Mouse (Mus musculus) embryonic facial prominence, embryonic 15.5 days (tissue): ENCODE results near the gene Gm20388. TPM values are rescaled to one million over a fixed set of nuclear protein-coding genes. Genes with fewer than 3 reads are reported as not detected.

ENCODE experiments used
- ATAC-seq: fragments of 200-750 bp; cut with Nextera tagmentation; 2 replicates; pipeline ENCODE4 v1.8.0; 2017; ENCODE audit warnings: low read depth, moderate TSS enrichment; ENCODE audit not compliant: insufficient number of reproducible peaks, low FRiP score, low TSS enrichment
- H3K27ac ChIP-seq: fragments of 300-500 bp; sonication (generic); replicated peaks from 2 replicates; pipeline ENCODE4 v1.5.1; 2015; ENCODE audit warnings: mild to moderate bottlenecking, inconsistent platforms
- H3K27me3 ChIP-seq: fragments of 300-500 bp; sonication (generic); 2 replicates; pipeline ENCODE4 v1.6.1; 2015; ENCODE audit warnings: inconsistent platforms
- H3K36me3 ChIP-seq: fragments of 300-500 bp; sonication (generic); 2 replicates; pipeline ENCODE4 v1.6.1; 2015; ENCODE audit warnings: mild to moderate bottlenecking, inconsistent platforms
- H3K4me1 ChIP-seq: fragments of 300-500 bp; sonication (generic); 2 replicates; pipeline ENCODE4 v1.6.1; 2015; ENCODE audit warnings: inconsistent platforms
- H3K4me2 ChIP-seq: fragments of 300-500 bp; sonication (generic); replicated peaks from 2 replicates; pipeline ENCODE4 v1.6.1; 2015; ENCODE audit warnings: mild to moderate bottlenecking, inconsistent platforms
- H3K4me3 ChIP-seq: fragments of 300-500 bp; sonication (generic); replicated peaks from 2 replicates; pipeline ENCODE4 v1.5.1; 2015; ENCODE audit warnings: mild to moderate bottlenecking, inconsistent platforms
- H3K9ac ChIP-seq: fragments of 300-500 bp; sonication (generic); 2 replicates; pipeline ENCODE4 v1.6.1; 2015; ENCODE audit warnings: inconsistent platforms
- H3K9me3 ChIP-seq: fragments of 300-500 bp; sonication (generic); replicated peaks from 2 replicates; pipeline ENCODE4 v1.6.1; 2016; ENCODE audit warnings: inconsistent platforms
- WGBS: fragments of 180-500 bp; shearing (Covaris S2); methylation state at CpG from one replicate; pipeline ENCODE4 v1.1.7; 2015; 5-methylcytosine and 5-hydroxymethylcytosine counted together
- polyA plus RNA-seq: library from polyadenylated mRNA; unstranded; fragments of >200 nt; fragmentation: Nextera tagmentation; extraction: Ambion mirVana; gene quantifications from 2 replicates; pipeline ENCODE4 v1.2.1, GENCODE M21; 2015

Gene Gm20388
- polyA plus RNA-seq, 1 experiment from 2014 or later, result 8.0 TPM

GRCm38 (mm10) chr8:122436586-122437125 lies 2526.0 kb downstream of the Gm20388 start:
- no peak overlapping the region for H3K4me3 ChIP-seq
- peaks cover 12% of the 10 kb centered on the region for H3K4me1 ChIP-seq
- no peak overlapping the region for H3K9ac ChIP-seq
- no peaks in the 10 kb centered on the region for H3K9me3 ChIP-seq
- ATAC-seq, result no peak
- 86% methylated on average over 20 of the region's 20 CpGs for WGBS
- no peak overlapping the region for H3K4me2 ChIP-seq
- H3K27ac ChIP-seq, result no peak overlapping the region
- peaks cover 51% of the 10 kb centered on the region for H3K36me3 ChIP-seq
- no peaks in the 10 kb centered on the region for H3K27me3 ChIP-seq

- Histone ChIP-seq H3K9me3 (no peaks in the 10 kb centered on the region), H3K27ac (no peak overlapping the region), H3K4me3 (no peak overlapping the region), H3K36me3 (peaks cover 51% of the 10 kb centered on the region), H3K27me3 (no peaks in the 10 kb centered on the region), H3K4me2 (no peak overlapping the region), H3K9ac (no peak overlapping the region), H3K4me1 (peaks cover 14% of the 10 kb centered on the region)
- 87% methylated on average over 13 of the region's 13 CpGs for WGBS
- no peak for ATAC-seq
Observed at GRCm38 (mm10) chr8:122437708-122438331, 2527.2 kb downstream of the Gm20388 start.

GRCm38 (mm10) chr8:122439336-122439735 lies 2528.7 kb downstream of the Gm20388 start:
- WGBS, result 93% methylated on average over 16 of the region's 16 CpGs
- H3K27ac ChIP-seq, result no peak overlapping the region
- H3K4me1 ChIP-seq, result peaks cover 15% of the 10 kb centered on the region
- H3K9me3 ChIP-seq, result no peaks in the 10 kb centered on the region
- no peak overlapping the region for H3K4me3 ChIP-seq
- ATAC-seq, result no peak
- H3K4me2 ChIP-seq, result no peak overlapping the region
- H3K36me3 ChIP-seq, result peaks cover 49% of the 10 kb centered on the region
- no peaks in the 10 kb centered on the region for H3K27me3 ChIP-seq
- H3K9ac ChIP-seq, result no peak overlapping the region

GRCm38 (mm10) chr8:122441326-122441725 lies 2530.7 kb downstream of the Gm20388 start:
- no peak overlapping the region for H3K4me3 ChIP-seq
- no peaks in the 10 kb centered on the region for H3K27me3 ChIP-seq
- WGBS, result 96% methylated on average over 1 of the region's 1 CpGs
- no peak overlapping the region for H3K4me2 ChIP-seq
- H3K36me3 ChIP-seq, result peaks cover 30% of the 10 kb centered on the region
- H3K4me1 ChIP-seq, result peaks cover 33% of the 10 kb centered on the region
- no peak overlapping the region for H3K9ac ChIP-seq
- no peaks in the 10 kb centered on the region for H3K9me3 ChIP-seq
- no peak for ATAC-seq
- no peak overlapping the region for H3K27ac ChIP-seq

- Histone ChIP-seq H3K27me3 (no peaks in the 10 kb centered on the region), H3K4me2 (peak overlapping the region; percentile 97), H3K9me3 (no peaks in the 10 kb centered on the region), H3K36me3 (peaks cover 20% of the 10 kb centered on the region), H3K4me1 (peaks cover 33% of the 10 kb centered on the region), H3K9ac (peak overlapping the region; percentile 69), H3K4me3 (peak overlapping the region; percentile 81), H3K27ac (no peak overlapping the region)
- 23% methylated on average over 7 of the region's 7 CpGs for WGBS
- ATAC-seq, result no peak
Observed at GRCm38 (mm10) chr8:122442356-122442755, 2531.7 kb downstream of the Gm20388 start.

GRCm38 (mm10) chr8:122442781-122443180 lies 2532.1 kb downstream of the Gm20388 start:
- peak overlapping the region; percentile 97 for H3K27ac ChIP-seq

GRCm38 (mm10) chr8:122443262-122444006 lies 2532.8 kb downstream of the Gm20388 start, which contains the start of gene Mvd:
Gene Mvd, minus strand, starts transcription at chr8:122443422.
- WGBS, result 0% methylated on average over 46 of the region's 47 CpGs

More at GRCm38 (mm10) chr8:122442781-122443180, 2532.1 kb downstream of the Gm20388 start:
- H3K4me2 ChIP-seq, result peak overlapping the region; percentile 97
- H3K9me3 ChIP-seq, result no peaks in the 10 kb centered on the region
- no peaks in the 10 kb centered on the region for H3K27me3 ChIP-seq
- peaks cover 17% of the 10 kb centered on the region; the same call in 1 of the 2 replicates for H3K36me3 ChIP-seq
- H3K4me1 ChIP-seq, result peaks cover 33% of the 10 kb centered on the region
- no peak for ATAC-seq
- H3K4me3 ChIP-seq, result peak overlapping the region; percentile 81
- H3K9ac ChIP-seq, result peak overlapping the region; percentile 69
- 3% methylated on average over 12 of the region's 12 CpGs for WGBS

GRCm38 (mm10) chr8:122444058-122444748 lies 2533.6 kb downstream of the Gm20388 start:
- 5% methylated on average over 19 of the region's 19 CpGs for WGBS

More at GRCm38 (mm10) chr8:122443262-122444006, 2532.8 kb downstream of the Gm20388 start, which contains the start of gene Mvd:
- H3K27ac ChIP-seq, result peak within 1 kb of the TSS; percentile 97
- peak within 1 kb of the TSS; percentile 97 for H3K4me2 ChIP-seq
- peaks cover 33% of the 10 kb centered on the region for H3K4me1 ChIP-seq
- H3K4me3 ChIP-seq, result peak within 1 kb of the TSS; percentile 81
- no peaks in the 10 kb centered on the region for H3K27me3 ChIP-seq
- peak; percentile 98 for ATAC-seq
- no peaks in the 10 kb centered on the region for H3K9me3 ChIP-seq
- peaks cover 13% of the 10 kb centered on the region; the same call in 1 of the 2 replicates for H3K36me3 ChIP-seq
- peak within 1 kb of the TSS; percentile 69 for H3K9ac ChIP-seq

GRCm38 (mm10) chr8:122445203-122445602 lies 2534.6 kb downstream of the Gm20388 start:
- H3K36me3 ChIP-seq, result no peaks in the 10 kb centered on the region
- 61% methylated on average over 3 of the region's 3 CpGs for WGBS
- peak overlapping the region; percentile 97; the same call in 1 of the 2 replicates for H3K4me2 ChIP-seq
- no peak for ATAC-seq
- H3K4me1 ChIP-seq, result peaks cover 33% of the 10 kb centered on the region
- H3K9me3 ChIP-seq, result no peaks in the 10 kb centered on the region
- no peak overlapping the region for H3K9ac ChIP-seq
- H3K27ac ChIP-seq, result no peak overlapping the region
- no peaks in the 10 kb centered on the region for H3K27me3 ChIP-seq
- H3K4me3 ChIP-seq, result no peak overlapping the region

More at GRCm38 (mm10) chr8:122444058-122444748, 2533.6 kb downstream of the Gm20388 start:
- Histone ChIP-seq H3K9me3 (no peaks in the 10 kb centered on the region), H3K9ac (peak overlapping the region; percentile 68), H3K27me3 (no peaks in the 10 kb centered on the region), H3K27ac (peak overlapping the region; percentile 97), H3K4me3 (peak overlapping the region; percentile 81), H3K36me3 (0 out of 2 replicates have a peak, but pooled peaks cover 7% of the 10 kb centered on the region), H3K4me1 (peaks cover 33% of the 10 kb centered on the region), H3K4me2 (peak overlapping the region; percentile 97)
- peak; percentile 34; the same call in 1 of the 2 replicates for ATAC-seq

GRCm38 (mm10) chr8:122451161-122451703 lies 2540.6 kb downstream of the Gm20388 start:
- Histone ChIP-seq H3K4me3 (no peak overlapping the region), H3K4me1 (no peaks in the 10 kb centered on the region), H3K4me2 (no peak overlapping the region), H3K27ac (no peak overlapping the region), H3K9ac (no peak overlapping the region), H3K27me3 (no peaks in the 10 kb centered on the region), H3K36me3 (no peaks in the 10 kb centered on the region), H3K9me3 (no peaks in the 10 kb centered on the region)
- WGBS, result 71% methylated on average over 7 of the region's 7 CpGs
- ATAC-seq, result no peak
